Mouse (Mus musculus) frontal cortex, postnatal 36 days (tissue): ENCODE results near the gene Ythdf2.

Experiments used
- DNase-seq, 2 experiments: peaks; one replicate each; pipeline ENCODE4 v3.0.0; 2022; ENCODE audit warnings: low spot score in 2 of 2

Ythdf2 gene

DNA sequence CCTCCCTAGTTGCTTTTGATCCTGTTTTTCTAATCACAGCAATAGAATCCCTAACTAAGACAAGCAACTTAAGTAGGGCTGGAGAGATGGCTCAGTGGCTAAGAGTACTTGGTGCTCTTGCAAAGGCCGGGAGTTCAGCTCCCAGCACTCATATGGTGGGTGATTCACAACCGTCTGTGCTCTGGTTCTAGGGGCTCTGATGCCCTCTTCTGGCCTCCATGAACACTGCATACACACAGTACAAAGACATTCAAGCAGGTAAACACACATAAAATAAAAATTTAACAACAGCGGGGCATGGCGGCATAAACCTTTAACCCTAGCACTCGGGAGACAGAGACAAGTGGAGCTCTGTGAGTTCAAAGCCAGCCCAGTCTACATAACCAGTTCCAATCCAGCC is 65.9 kb downstream of the Ythdf2 start:
- DNase-seq: no peak

DNA sequence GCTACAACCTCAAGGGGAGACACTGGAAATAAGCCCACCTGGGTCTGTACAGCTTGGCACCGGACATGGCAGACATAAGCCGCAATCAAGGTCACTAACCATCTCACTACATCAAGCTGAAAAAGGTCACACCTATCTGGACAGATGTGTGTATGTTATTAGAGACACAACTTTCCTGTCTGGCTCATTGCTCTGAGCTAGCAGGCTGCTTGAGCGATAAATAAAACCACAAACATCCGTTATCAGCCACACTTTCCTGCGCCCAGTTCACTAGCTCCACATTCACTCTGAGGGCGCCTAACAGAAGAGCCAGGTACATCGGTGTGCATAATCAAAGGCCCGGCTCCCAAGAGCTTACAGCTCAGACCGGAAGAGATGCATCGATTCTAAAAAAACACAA is 67.0 kb downstream of the Ythdf2 start:
- no peak for DNase-seq

DNA sequence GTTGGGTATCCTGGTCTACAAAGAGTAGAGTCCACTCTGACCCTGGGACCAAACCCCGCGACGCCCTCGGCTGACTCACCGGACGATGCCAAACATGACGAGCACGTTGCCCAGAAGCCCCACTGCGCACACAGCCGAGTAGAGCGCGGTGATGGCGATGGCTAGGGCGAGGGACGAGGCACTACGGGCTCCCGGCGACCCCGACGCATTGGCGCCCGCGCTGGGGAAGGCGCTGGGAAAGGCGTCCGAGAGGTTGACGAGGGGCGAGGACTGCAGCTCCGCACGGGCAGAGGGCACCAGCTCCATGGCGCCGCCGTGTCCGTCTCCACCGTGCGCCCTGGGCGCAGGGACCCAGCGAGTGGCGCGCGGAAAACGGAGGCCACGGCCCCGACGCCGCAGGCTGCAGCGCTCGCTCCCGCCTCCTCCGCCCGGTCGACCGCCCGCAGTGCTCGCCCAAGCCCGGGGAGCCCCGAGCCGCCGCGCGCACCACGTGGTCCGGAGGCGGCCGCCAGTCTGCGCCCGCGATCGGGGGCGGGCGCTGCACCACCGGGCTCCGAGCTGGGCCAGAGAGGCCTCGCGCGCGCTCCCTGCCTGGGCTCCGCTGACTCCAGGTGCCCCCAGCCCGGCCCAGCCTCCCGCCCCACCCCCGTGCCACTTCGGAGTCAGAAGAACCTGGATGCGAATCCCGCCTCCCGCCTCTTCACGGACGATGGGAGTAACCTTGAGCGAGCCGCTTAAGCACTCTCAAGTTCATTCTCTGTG is 67.8 kb downstream of the Ythdf2 start, which contains the start of gene Oprd1:
Gene Oprd1 (minus strand): TSS at position 407 of the 762 bp plus-strand sequence.
- peak; percentile 42 to 45 for DNase-seq

DNA sequence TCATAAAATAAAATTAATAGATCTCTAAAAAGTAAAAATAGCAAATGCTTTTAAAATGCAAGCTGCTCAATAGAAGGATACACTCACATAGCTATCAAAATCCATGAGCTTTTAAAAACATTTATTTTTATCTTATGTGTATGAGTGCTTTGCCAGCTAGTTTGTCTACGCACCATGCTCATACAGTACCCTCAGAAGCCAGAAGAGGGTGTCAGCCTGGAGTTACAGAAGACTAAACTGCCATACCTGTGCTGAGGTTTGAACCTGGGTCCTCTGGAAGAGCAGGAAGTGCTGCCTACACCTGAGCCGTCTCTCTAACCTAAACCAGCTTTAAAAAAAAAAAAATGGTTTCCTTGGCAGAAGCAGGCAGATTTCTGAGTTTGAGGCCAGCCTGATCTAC is 73.5 kb downstream of the Ythdf2 start:
- no peak for DNase-seq

DNA sequence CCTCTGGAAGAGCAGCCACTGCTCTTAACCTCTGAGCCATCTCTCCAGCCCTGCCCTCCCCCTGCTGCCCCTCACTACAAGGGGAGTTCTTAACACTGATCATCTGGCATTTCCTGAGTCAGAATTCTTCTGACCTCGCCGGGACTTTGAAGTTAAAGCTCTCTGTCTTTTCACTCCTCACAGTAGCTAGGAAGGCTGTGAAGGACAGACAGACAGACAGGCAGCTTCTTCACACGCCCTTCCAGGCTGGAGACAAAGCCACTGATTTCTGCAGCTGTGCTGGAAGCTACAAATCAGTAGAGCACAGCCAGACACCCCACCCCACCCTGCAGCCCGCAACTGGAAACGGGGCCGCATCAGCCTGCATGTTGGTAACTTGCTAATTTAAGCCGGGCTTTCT is 75.1 kb downstream of the Ythdf2 start:
- no peak for DNase-seq
